Mouse (Mus musculus) heart, embryonic 14.5 days (tissue): ENCODE results near the gene Wdr78. TPM values are rescaled to one million over a fixed set of nuclear protein-coding genes. Genes with fewer than 3 reads are reported as not detected.

Experiments
- ATAC-seq: fragments of 200-750 bp; cut with Nextera tagmentation; 2 replicates; pipeline ENCODE4 v1.8.0; 2017; ENCODE audit warnings: low read depth, moderate TSS enrichment; ENCODE audit not compliant: insufficient number of reproducible peaks, insufficient read depth, low FRiP score
- H3K27ac ChIP-seq, 2 experiments: fragments of 200-500 bp in 1 of 2; fragments of 300-500 bp in 1 of 2; sonication (generic) in 1 of 2; replicated peaks in 1 of 2; 2 replicates each; pipeline ENCODE4 v1.5.1; 2012 to 2014; ENCODE audit warnings: low read depth in 2 of 2, low read length in 2 of 2, control low read depth in 1 of 2, mild to moderate bottlenecking in 1 of 2, mixed read lengths in 1 of 2; ENCODE audit not compliant: control insufficient read depth in 1 of 2, insufficient read depth in 1 of 2
- H3K27me3 ChIP-seq: fragments of 300-500 bp; sonication (generic); 2 replicates; pipeline ENCODE4 v1.6.1; 2014; ENCODE audit warnings: mild to moderate bottlenecking, low read length, control low read depth; ENCODE audit not compliant: control insufficient read depth, insufficient read depth
- H3K36me3 ChIP-seq: fragments of 300-500 bp; sonication (generic); 2 replicates; pipeline ENCODE4 v1.6.1; 2014; ENCODE audit warnings: mild to moderate bottlenecking, control low read depth, low read length, mixed read lengths; ENCODE audit not compliant: control insufficient read depth, insufficient read depth
- H3K4me1 ChIP-seq, 2 experiments: fragments of 200-500 bp in 1 of 2; fragments of 300-500 bp in 1 of 2; sonication (generic) in 1 of 2; 2 replicates each; pipeline ENCODE4 v1.6.1; 2012 to 2014; ENCODE audit warnings: low read length in 2 of 2, control low read depth in 1 of 2, mixed read lengths in 1 of 2; ENCODE audit not compliant: control insufficient read depth in 2 of 2, insufficient read depth in 2 of 2
- H3K4me2 ChIP-seq: fragments of 300-500 bp; sonication (generic); 2 replicates; pipeline ENCODE4 v1.6.1; 2014; ENCODE audit warnings: mild to moderate bottlenecking, low read length
- H3K4me3 ChIP-seq, 2 experiments: fragments of 200-500 bp in 1 of 2; fragments of 300-500 bp in 1 of 2; sonication (generic) in 1 of 2; 2 replicates each; pipeline ENCODE4 v1.5.1; 2012 to 2014; ENCODE audit warnings: low read length in 2 of 2, mild to moderate bottlenecking in 2 of 2, control low read depth in 1 of 2, low read depth in 1 of 2, moderate library complexity in 1 of 2; ENCODE audit not compliant: control insufficient read depth in 1 of 2, insufficient read depth in 1 of 2
- H3K9ac ChIP-seq: fragments of 300-500 bp; sonication (generic); 2 replicates; pipeline ENCODE4 v1.6.1; 2014; ENCODE audit warnings: mild to moderate bottlenecking, low read length
- H3K9me3 ChIP-seq: fragments of 300-500 bp; sonication (generic); 2 replicates; pipeline ENCODE4 v1.6.1; 2016; ENCODE audit warnings: low read length, control low read depth; ENCODE audit not compliant: control insufficient read depth
- WGBS: fragments of 180-500 bp; shearing (Covaris S2); extraction: QIAGEN DNeasy Blood & Tissue Kit; methylation state at CpG from one replicate; pipeline ENCODE4 v1.1.7; 2014; 5-methylcytosine and 5-hydroxymethylcytosine counted together
- polyA plus RNA-seq: library from polyadenylated mRNA; unstranded; fragments of >200 nt; fragmentation: Nextera tagmentation; extraction: Ambion mirVana; gene quantifications from 2 replicates; pipeline ENCODE4 v1.2.1, GENCODE M21; 2014

Wdr78 gene
- polyA plus RNA-seq, 1 experiment from 2014 or later: 0.89 TPM

- Histone ChIP-seq H3K4me1 (peaks cover 9 to 20% of the 10 kb centered on the region in 2 experiments), H3K4me2 (peak overlapping the region; percentile 81), H3K27ac (no peak overlapping the region), H3K27me3 (no peaks in the 10 kb centered on the region), H3K9ac (peak overlapping the region; percentile 85; the same call in 1 of the 2 replicates), H3K4me3 (no peak overlapping the region), H3K9me3 (no peaks in the 10 kb centered on the region), H3K36me3 (peaks cover 19% of the 10 kb centered on the region)
- 63% methylated on average over 7 of the region's 7 CpGs for WGBS
- no peak for ATAC-seq
These were observed 1.7 kb downstream of the Wdr78 start for GRCm38 (mm10) chr4:103112651-103113050.

- no peak overlapping the region for H3K4me3 ChIP-seq
- no peaks in the 10 kb centered on the region for H3K27me3 ChIP-seq
- WGBS: 83% methylated on average over 5 of the region's 5 CpGs
These were observed 15.8 kb downstream of the Wdr78 start for GRCm38 (mm10) chr4:103098532-103098931.

GRCm38 (mm10) chr4:103095921-103096320 is 18.4 kb downstream of the Wdr78 start:
- Histone ChIP-seq H3K4me2 (no peak overlapping the region), H3K9me3 (no peaks in the 10 kb centered on the region), H3K4me3 (no peak overlapping the region), H3K27ac (no peak overlapping the region), H3K4me1 (no peaks in the 10 kb centered on the region), H3K9ac (no peak overlapping the region), H3K27me3 (no peaks in the 10 kb centered on the region), H3K36me3 (no peaks in the 10 kb centered on the region)
- WGBS: 83% methylated on average over 8 of the region's 8 CpGs
- no peak for ATAC-seq

More at GRCm38 (mm10) chr4:103098532-103098931, 15.8 kb downstream of the Wdr78 start:
- Histone ChIP-seq H3K27ac (no peak overlapping the region), H3K9ac (no peak overlapping the region), H3K4me1 (peaks cover 0 to 2% of the 10 kb centered on the region in 2 experiments; a peak in 1 of 4 replicates), H3K9me3 (no peaks in the 10 kb centered on the region), H3K36me3 (no peaks in the 10 kb centered on the region), H3K4me2 (no peak overlapping the region)
- ATAC-seq: no peak

- H3K27me3 ChIP-seq: no peaks in the 10 kb centered on the region
- H3K9me3 ChIP-seq: no peaks in the 10 kb centered on the region
- H3K4me2 ChIP-seq: no peak overlapping the region
- no peak overlapping the region for H3K9ac ChIP-seq
- no peaks in the 10 kb centered on the region for H3K4me1 ChIP-seq
- no peak overlapping the region for H3K4me3 ChIP-seq
- no peak overlapping the region for H3K27ac ChIP-seq
- ATAC-seq: no peak
- 89% methylated on average over 5 of the region's 5 CpGs for WGBS
- no peaks in the 10 kb centered on the region for H3K36me3 ChIP-seq
These were observed 29.1 kb downstream of the Wdr78 start for GRCm38 (mm10) chr4:103085237-103085636.

- Histone ChIP-seq H3K4me3 (no peak overlapping the region), H3K9ac (no peak overlapping the region), H3K4me1 (no peaks in the 10 kb centered on the region), H3K27ac (no peak overlapping the region), H3K27me3 (no peaks in the 10 kb centered on the region), H3K36me3 (no peaks in the 10 kb centered on the region), H3K4me2 (no peak overlapping the region), H3K9me3 (no peaks in the 10 kb centered on the region)
- ATAC-seq: no peak
- WGBS: 76% methylated on average over 3 of the region's 3 CpGs
These were observed 43.7 kb downstream of the Wdr78 start for GRCm38 (mm10) chr4:103070631-103071030.

GRCm38 (mm10) chr4:103067906-103068655 is 46.3 kb downstream of the Wdr78 start:
- no peak for ATAC-seq
- no peaks in the 10 kb centered on the region for H3K27me3 ChIP-seq
- H3K36me3 ChIP-seq: no peaks in the 10 kb centered on the region
- H3K4me3 ChIP-seq: no peak overlapping the region
- H3K9ac ChIP-seq: no peak overlapping the region
- no peaks in the 10 kb centered on the region for H3K9me3 ChIP-seq
- 76% methylated on average over 6 of the region's 6 CpGs for WGBS
- H3K27ac ChIP-seq: no peak overlapping the region
- H3K4me1 ChIP-seq: no peaks in the 10 kb centered on the region
- H3K4me2 ChIP-seq: no peak overlapping the region

- H3K4me2 ChIP-seq: no peak overlapping the region
- WGBS: 60% methylated on average over 5 of the region's 5 CpGs
- no peak for ATAC-seq
- no peak overlapping the region for H3K27ac ChIP-seq
- H3K4me3 ChIP-seq: no peak overlapping the region
- H3K9me3 ChIP-seq: no peaks in the 10 kb centered on the region
- H3K4me1 ChIP-seq: no peaks in the 10 kb centered on the region
- no peak overlapping the region for H3K9ac ChIP-seq
- H3K27me3 ChIP-seq: no peaks in the 10 kb centered on the region
- no peaks in the 10 kb centered on the region for H3K36me3 ChIP-seq
These were observed 49.4 kb downstream of the Wdr78 start for GRCm38 (mm10) chr4:103064976-103065375.

- no peak for ATAC-seq
- Histone ChIP-seq H3K4me1 (no peaks in the 10 kb centered on the region), H3K36me3 (no peaks in the 10 kb centered on the region), H3K9ac (no peak overlapping the region), H3K27me3 (no peaks in the 10 kb centered on the region), H3K4me2 (no peak overlapping the region), H3K4me3 (no peak overlapping the region), H3K9me3 (no peaks in the 10 kb centered on the region), H3K27ac (no peak overlapping the region)
- 81% methylated on average over 2 of the region's 2 CpGs for WGBS
These were observed 49.9 kb downstream of the Wdr78 start for GRCm38 (mm10) chr4:103064421-103064820.
